Mouse (Mus musculus): Measurements from ENCODE around the gene Rpl35. TPM values are rescaled to one million over a fixed set of nuclear protein-coding genes. Genes with fewer than 3 reads are reported as not detected.
"Not testable (repeated sequence)": the region's sequence is repeated elsewhere in the genome, so short reads cannot be mapped to it uniquely, and the experiment has no call there.

The Rpl35 gene
- 100 to 1,000 TPM; 246 to 254 TPM for total RNA-seq (2021)
- long read RNA-seq, experiment 1, transcript Rpl35-201 (4 exons, 946 nt): major isoform, 152 of 156 reads
- long read RNA-seq, experiment 1, partial matches to known transcripts: 0 of 156 reads
- long read RNA-seq, experiment 1, other reads (novel, unspliced or antisense): 1 of 156 reads
- long read RNA-seq, experiment 2, transcript Rpl35-201 (4 exons, 946 nt): major isoform, 491 of 497 reads
- long read RNA-seq, experiment 2, partial matches to known transcripts: 0 of 497 reads
- long read RNA-seq, experiment 2, other reads (novel, unspliced or antisense): 2 of 497 reads

GRCm38 (mm10) chr2:39005574-39006079 is at the start of gene Rpl35:
TSS of gene Rpl35 (minus strand) at chr2:39005624.
- no peak for DNase-seq (ENCODE audit: low spot score in 2 of 2)

GRCm38 (mm10) chr2:39048515-39048914 is 43.1 kb upstream of the Rpl35 start:
- no peak for DNase-seq (ENCODE audit: low spot score in 2 of 2)

GRCm38 (mm10) chr2:39040215-39040614 is 34.8 kb upstream of the Rpl35 start:
- DNase-seq (ENCODE audit: low spot score in 2 of 2): no peak

- peak in 1 of 2 experiments; percentile 39 for DNase-seq (ENCODE audit: low spot score in 2 of 2)
Measured at GRCm38 (mm10) chr2:39031611-39032010, 26.2 kb upstream of the Rpl35 start.

GRCm38 (mm10) chr2:39020004-39020403 is 14.6 kb upstream of the Rpl35 start:
- DNase-seq (ENCODE audit: low spot score in 2 of 2): no peak

- DNase-seq (ENCODE audit: low spot score in 2 of 2): no peak
Measured at GRCm38 (mm10) chr2:39016581-39016980, 11.2 kb upstream of the Rpl35 start.

- no peak for DNase-seq (ENCODE audit: low spot score in 2 of 2)
Measured at GRCm38 (mm10) chr2:39012768-39013279, 7.4 kb upstream of the Rpl35 start.

- DNase-seq (ENCODE audit: low spot score in 2 of 2): no peak
Measured at GRCm38 (mm10) chr2:39011971-39012370, 6.5 kb upstream of the Rpl35 start.

GRCm38 (mm10) chr2:39011264-39011663 is 5.8 kb upstream of the Rpl35 start:
- no peak for DNase-seq (ENCODE audit: low spot score in 2 of 2)

- not testable (repeated sequence) for DNase-seq (ENCODE audit: low spot score in 2 of 2)
Measured at GRCm38 (mm10) chr2:39010144-39010543, 4.7 kb upstream of the Rpl35 start.

- DNase-seq (ENCODE audit: low spot score in 2 of 2): no peak
Measured at GRCm38 (mm10) chr2:39008954-39009365, 3.5 kb upstream of the Rpl35 start.

- DNase-seq (ENCODE audit: low spot score in 2 of 2): no peak
Measured at GRCm38 (mm10) chr2:39008350-39008851, 3.0 kb upstream of the Rpl35 start.

- peak; percentile 92 to 94 for DNase-seq (ENCODE audit: low spot score in 2 of 2)
Measured at GRCm38 (mm10) chr2:39007865-39008264, 2.4 kb upstream of the Rpl35 start.

- DNase-seq (ENCODE audit: low spot score in 2 of 2): no peak
Measured at GRCm38 (mm10) chr2:39006149-39006730, 816 bp upstream of the Rpl35 start.

GRCm38 (mm10) chr2:39004880-39005435 is 466 bp downstream of the Rpl35 start, which contains the start of gene Arpc5l:
TSS of gene Arpc5l (plus strand) at chr2:39005348.
- DNase-seq (ENCODE audit: low spot score in 2 of 2): peak; percentile 87 to 93

GRCm38 (mm10) chr2:39004372-39004771 is 1.1 kb downstream of the Rpl35 start:
- no peak for DNase-seq (ENCODE audit: low spot score in 2 of 2)

GRCm38 (mm10) chr2:39003512-39003911 is 1.9 kb downstream of the Rpl35 start:
- no peak for DNase-seq (ENCODE audit: low spot score in 2 of 2)

GRCm38 (mm10) chr2:39003106-39003505 is 2.3 kb downstream of the Rpl35 start:
- no peak for DNase-seq (ENCODE audit: low spot score in 2 of 2)

- no peak for DNase-seq (ENCODE audit: low spot score in 2 of 2)
Measured at GRCm38 (mm10) chr2:39001866-39002265, 3.6 kb downstream of the Rpl35 start.

GRCm38 (mm10) chr2:39000587-39000919 is 4.9 kb downstream of the Rpl35 start:
- DNase-seq (ENCODE audit: low spot score in 2 of 2): no peak

- DNase-seq (ENCODE audit: low spot score in 2 of 2): no peak
Measured at GRCm38 (mm10) chr2:38999910-39000586, 5.4 kb downstream of the Rpl35 start.

All from layer of hippocampus, postnatal 14 days (tissue).